Mouse (Mus musculus) forebrain, embryonic 12.5 days (tissue): ENCODE data around the gene Pi4k2b. TPM values are rescaled to one million over a fixed set of nuclear protein-coding genes. Genes with fewer than 3 reads are reported as not detected.
A peak's percentile ranks its signal among the peaks of the same experiment; 100 is the strongest.

ENCODE experiments used
- ATAC-seq: fragments of 200-750 bp; cut with Nextera tagmentation; 2 replicates; pipeline ENCODE4 v1.8.0; 2017; ENCODE audit warnings: moderate TSS enrichment; ENCODE audit not compliant: low FRiP score
- H3K27ac ChIP-seq: fragments of 300-500 bp; sonication (generic); 2 replicates; pipeline ENCODE4 v1.5.1; 2016; ENCODE audit warnings: mild to moderate bottlenecking
- H3K27me3 ChIP-seq: fragments of 300-500 bp; sonication (generic); 2 replicates; pipeline ENCODE4 v1.6.1; 2016; ENCODE audit warnings: mild to moderate bottlenecking
- H3K36me3 ChIP-seq: fragments of 300-500 bp; sonication (generic); replicated peaks from 2 replicates; pipeline ENCODE4 v1.6.1; 2016; ENCODE audit warnings: mild to moderate bottlenecking
- H3K4me1 ChIP-seq: fragments of 300-500 bp; sonication (generic); 2 replicates; pipeline ENCODE4 v1.6.1; 2016
- H3K4me2 ChIP-seq: fragments of 300-500 bp; sonication (generic); 2 replicates; pipeline ENCODE4 v1.6.1; 2016; ENCODE audit warnings: mild to moderate bottlenecking, moderate library complexity
- H3K4me3 ChIP-seq: fragments of 300-500 bp; sonication (generic); replicated peaks from 2 replicates; pipeline ENCODE4 v1.5.1; 2016; ENCODE audit warnings: mild to moderate bottlenecking
- H3K9ac ChIP-seq: fragments of 300-500 bp; sonication (generic); 2 replicates; pipeline ENCODE4 v1.6.1; 2016; ENCODE audit warnings: mild to moderate bottlenecking
- H3K9me3 ChIP-seq: fragments of 300-500 bp; sonication (generic); 2 replicates; pipeline ENCODE4 v1.6.1; 2016
- WGBS: fragments of 180-500 bp; shearing (Covaris S2); methylation state at CpG from one replicate; pipeline ENCODE4 v1.1.7; 2016; 5-methylcytosine and 5-hydroxymethylcytosine counted together
- polyA plus RNA-seq: library from polyadenylated mRNA; unstranded; fragments of >200 nt; fragmentation: Nextera tagmentation; extraction: Ambion mirVana; gene quantifications from 2 replicates; pipeline ENCODE4 v1.2.1, GENCODE M21; 2016

The Pi4k2b gene
- polyA plus RNA-seq, 1 experiment from 2014 or later = 19.2 TPM

DNA sequence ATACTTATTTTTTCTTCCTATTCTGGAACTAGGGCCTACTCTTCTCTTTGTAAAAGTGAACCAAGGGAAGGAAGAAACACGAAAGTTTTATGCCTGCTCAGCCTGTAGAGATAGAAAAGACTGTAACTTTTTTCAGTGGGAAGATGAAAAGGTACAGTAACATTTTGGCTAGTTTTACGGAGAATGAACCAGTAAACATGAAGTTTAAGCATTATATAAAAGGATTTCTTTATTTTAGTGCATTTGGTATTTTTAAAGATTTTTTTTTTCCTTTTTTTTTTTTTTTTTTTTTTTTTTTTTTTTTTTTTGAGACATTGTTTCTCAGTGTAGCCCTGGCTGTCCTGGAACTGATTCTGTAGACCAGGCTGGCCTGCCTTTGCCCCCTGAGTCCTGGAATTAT, 42.6 kb downstream of the Pi4k2b start:
- no peak for ATAC-seq
- H3K27me3 ChIP-seq = no peaks in the 10 kb centered on the region
- H3K27ac ChIP-seq = no peak overlapping the region
- H3K36me3 ChIP-seq = peaks cover 18% of the 10 kb centered on the region
- H3K9me3 ChIP-seq = no peaks in the 10 kb centered on the region
- peak overlapping the region; percentile 59 for H3K4me2 ChIP-seq
- no peaks in the 10 kb centered on the region; the same call in 1 of the 2 replicates for H3K4me1 ChIP-seq
- H3K4me3 ChIP-seq = peak overlapping the region; percentile 74; the same call in 1 of the 2 replicates
- H3K9ac ChIP-seq = no peak overlapping the region
- 73% methylated on average over 2 of the region's 2 CpGs for WGBS

DNA sequence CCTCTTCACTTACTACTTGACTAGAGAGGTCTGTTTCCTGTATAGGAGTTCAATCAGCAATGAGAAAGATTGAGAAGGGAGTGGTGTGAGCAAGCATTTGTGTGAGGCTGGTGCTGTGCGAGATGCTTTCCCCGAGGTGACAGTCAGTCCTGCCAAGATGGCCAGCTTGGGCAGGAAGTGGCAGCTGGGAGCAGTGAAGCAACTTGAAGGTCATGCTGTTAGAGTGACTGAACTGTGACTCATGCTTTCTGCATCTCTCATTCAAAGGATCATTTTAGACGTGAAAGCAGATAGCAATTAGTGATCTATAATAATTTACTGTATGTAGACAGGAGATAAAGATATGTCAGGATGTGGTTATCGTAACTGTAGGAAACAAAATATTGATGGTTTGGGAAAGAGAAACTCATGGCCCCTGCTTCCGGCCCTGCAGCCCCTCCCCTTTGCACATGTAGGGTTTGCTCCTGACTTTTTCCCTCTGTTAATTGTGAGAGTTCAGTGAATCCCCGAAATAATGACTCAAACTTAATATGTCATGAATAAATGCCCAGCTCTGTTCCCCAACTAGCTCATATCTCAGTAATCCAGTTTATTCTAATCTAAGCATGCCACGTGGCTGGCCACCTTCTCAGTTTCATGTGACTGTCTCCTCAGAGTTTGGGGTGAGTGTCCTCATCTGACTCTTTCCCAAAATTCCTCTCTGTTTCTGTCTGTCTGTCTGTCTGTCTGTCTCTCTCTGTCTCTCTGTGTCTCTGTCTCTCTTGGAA, 45.4 kb downstream of the Pi4k2b start:
- no peak for ATAC-seq
- no peaks in the 10 kb centered on the region; the same call in 1 of the 2 replicates for H3K4me1 ChIP-seq
- 93% methylated on average over 7 of the region's 7 CpGs for WGBS

DNA sequence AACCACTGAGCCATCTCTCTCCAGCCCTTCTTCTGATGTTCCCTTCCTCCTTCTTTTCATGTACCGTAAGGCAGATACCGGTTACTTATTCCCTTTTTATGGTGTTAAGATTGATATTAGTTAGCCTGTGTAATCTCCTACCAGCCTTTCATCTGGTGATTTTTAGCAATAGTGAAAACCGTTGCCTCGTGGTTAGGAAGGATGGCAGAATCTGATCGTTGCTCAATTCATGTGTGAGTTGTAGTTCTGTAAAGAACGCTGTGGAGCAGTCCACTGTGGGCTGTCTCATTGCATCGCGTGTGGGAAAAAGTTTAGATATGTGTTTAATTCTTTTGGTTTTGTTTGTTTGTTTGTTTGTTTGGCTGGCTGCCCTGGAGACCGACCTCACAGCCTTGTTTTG, 51.9 kb downstream of the Pi4k2b start:
- Histone ChIP-seq H3K27me3 (no peaks in the 10 kb centered on the region), H3K4me2 (no peak overlapping the region), H3K4me1 (no peaks in the 10 kb centered on the region), H3K9me3 (no peaks in the 10 kb centered on the region), H3K4me3 (no peak overlapping the region), H3K27ac (no peak overlapping the region), H3K9ac (no peak overlapping the region), H3K36me3 (peaks cover 31% of the 10 kb centered on the region)
- no peak for ATAC-seq
- 94% methylated on average over 9 of the region's 9 CpGs for WGBS

More for the DNA sequence above, 45.4 kb downstream of the Pi4k2b start:
- H3K36me3 ChIP-seq = peaks cover 23% of the 10 kb centered on the region
- no peaks in the 10 kb centered on the region for H3K9me3 ChIP-seq
- H3K9ac ChIP-seq = no peak overlapping the region
- no peak overlapping the region for H3K27ac ChIP-seq
- no peak overlapping the region for H3K4me2 ChIP-seq
- H3K4me3 ChIP-seq = no peak overlapping the region
- no peaks in the 10 kb centered on the region for H3K27me3 ChIP-seq

DNA sequence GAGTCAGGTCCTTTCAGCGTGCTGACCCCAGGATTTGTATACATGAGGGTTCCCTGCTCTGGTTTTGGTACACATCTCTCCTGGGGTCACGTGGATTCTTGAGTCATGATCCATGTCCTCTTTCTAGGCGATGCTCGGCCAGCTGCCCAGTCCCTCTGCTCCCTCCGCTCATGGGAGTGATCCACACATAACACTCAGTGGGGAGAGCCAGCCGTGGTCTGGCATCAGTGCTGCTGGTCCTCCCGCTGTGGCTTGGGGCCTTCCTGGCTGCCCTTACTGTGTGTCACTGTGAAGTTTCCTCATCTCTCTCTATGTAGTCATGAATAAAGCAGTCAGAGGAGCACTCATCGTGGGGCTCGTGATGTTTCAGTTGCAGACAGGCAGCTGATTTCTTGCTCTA, 52.7 kb downstream of the Pi4k2b start:
- Histone ChIP-seq H3K27ac (no peak overlapping the region), H3K36me3 (peaks cover 33% of the 10 kb centered on the region), H3K4me2 (no peak overlapping the region), H3K27me3 (no peaks in the 10 kb centered on the region), H3K9me3 (no peaks in the 10 kb centered on the region), H3K9ac (no peak overlapping the region), H3K4me1 (no peaks in the 10 kb centered on the region), H3K4me3 (no peak overlapping the region)
- WGBS = 93% methylated on average over 9 of the region's 9 CpGs
- no peak for ATAC-seq

DNA sequence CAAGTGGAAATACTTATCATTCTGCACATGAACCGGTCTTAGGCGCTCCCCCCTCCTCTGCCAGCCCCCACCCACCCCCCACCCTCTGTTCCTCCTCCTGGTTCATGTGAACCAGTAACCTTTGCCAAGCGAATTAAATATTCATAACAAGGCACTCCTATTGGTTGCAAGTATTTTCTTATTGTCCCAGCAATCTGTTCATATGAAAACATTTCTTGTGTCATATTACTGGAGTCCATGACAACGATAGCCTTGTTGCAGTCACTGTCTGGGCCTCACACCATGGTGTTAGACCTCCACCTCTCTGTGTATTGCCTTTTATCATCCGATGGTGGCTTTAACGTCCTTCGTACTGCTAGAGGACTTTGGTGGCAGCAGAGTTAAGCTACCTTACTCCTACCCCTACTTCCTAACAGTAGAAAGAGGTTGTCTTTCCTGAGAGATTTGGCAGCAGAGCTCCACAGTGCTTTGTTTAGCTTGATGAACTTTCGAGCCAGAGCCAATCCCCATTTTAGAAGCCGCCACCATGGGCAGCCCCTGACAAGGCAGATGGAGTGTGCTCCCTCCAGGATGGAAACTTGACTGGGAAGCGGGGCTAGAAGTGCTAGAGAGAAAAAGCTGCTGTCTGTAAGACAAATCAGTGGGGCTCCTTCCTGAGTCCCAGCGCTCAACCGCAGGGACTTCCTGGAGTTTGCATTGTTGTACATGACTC, 58.1 kb downstream of the Pi4k2b start:
- WGBS = 91% methylated on average over 12 of the region's 12 CpGs
- Histone ChIP-seq H3K36me3 (peaks cover 37% of the 10 kb centered on the region), H3K9ac (no peak overlapping the region)

DNA sequence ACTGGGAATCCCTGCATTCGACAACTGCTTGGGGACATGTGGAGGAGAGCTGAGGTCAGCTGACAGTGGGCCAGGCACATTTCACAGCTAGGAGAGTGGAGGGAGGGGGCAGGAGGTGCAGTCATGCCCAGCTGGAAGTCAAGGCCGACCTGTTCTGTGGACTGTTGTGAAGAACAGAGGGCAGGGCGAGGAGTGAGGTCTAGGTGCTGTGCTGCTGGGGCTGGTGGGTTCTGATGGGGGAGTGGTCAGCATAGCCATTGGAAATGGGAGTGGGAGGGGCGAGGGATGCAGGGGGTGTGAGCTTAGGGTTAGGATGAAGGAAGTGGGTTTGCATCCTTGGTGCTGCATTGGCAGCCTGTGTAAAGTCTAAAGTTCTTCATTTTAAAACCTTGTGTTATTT, 64.4 kb downstream of the Pi4k2b start:
- H3K9ac ChIP-seq = no peak overlapping the region
- no peaks in the 10 kb centered on the region for H3K9me3 ChIP-seq
- H3K4me3 ChIP-seq = no peak overlapping the region
- no peaks in the 10 kb centered on the region for H3K27me3 ChIP-seq
- no peaks in the 10 kb centered on the region for H3K4me1 ChIP-seq
- H3K36me3 ChIP-seq = peaks cover 17% of the 10 kb centered on the region
- no peak for ATAC-seq
- 80% methylated on average over 4 of the region's 4 CpGs for WGBS
- H3K4me2 ChIP-seq = no peak overlapping the region
- no peak overlapping the region for H3K27ac ChIP-seq

More for the DNA sequence above, 58.1 kb downstream of the Pi4k2b start:
- Histone ChIP-seq H3K27ac (no peak overlapping the region), H3K9me3 (no peaks in the 10 kb centered on the region), H3K27me3 (no peaks in the 10 kb centered on the region), H3K4me1 (no peaks in the 10 kb centered on the region), H3K4me3 (no peak overlapping the region), H3K4me2 (no peak overlapping the region)
- ATAC-seq = no peak

DNA sequence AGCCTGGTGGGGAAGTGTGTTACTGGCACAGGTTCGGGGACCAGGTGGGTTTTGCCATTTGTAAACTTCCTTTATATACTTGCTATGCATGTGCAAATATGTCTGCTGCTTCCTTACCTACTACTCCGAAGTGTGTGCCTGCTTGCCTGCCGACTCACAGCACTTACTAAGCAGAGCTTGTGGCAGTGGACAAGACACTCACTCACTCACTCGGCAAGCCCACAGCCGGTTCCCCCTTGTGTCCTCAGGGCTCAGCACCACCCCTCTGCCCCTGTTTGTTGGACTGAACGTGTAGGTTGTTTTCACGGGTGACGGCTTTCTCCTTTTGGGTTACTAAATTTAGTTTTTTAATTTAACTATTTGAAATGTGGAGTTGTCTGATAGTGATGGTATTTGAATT, 65.0 kb downstream of the Pi4k2b start:
- no peak overlapping the region for H3K4me3 ChIP-seq
- no peak for ATAC-seq
- no peak overlapping the region for H3K27ac ChIP-seq
- no peak overlapping the region for H3K9ac ChIP-seq
- H3K9me3 ChIP-seq = no peaks in the 10 kb centered on the region
- H3K4me2 ChIP-seq = no peak overlapping the region
- H3K27me3 ChIP-seq = no peaks in the 10 kb centered on the region
- 88% methylated on average over 8 of the region's 8 CpGs for WGBS
- peaks cover 17% of the 10 kb centered on the region for H3K36me3 ChIP-seq
- H3K4me1 ChIP-seq = no peaks in the 10 kb centered on the region

DNA sequence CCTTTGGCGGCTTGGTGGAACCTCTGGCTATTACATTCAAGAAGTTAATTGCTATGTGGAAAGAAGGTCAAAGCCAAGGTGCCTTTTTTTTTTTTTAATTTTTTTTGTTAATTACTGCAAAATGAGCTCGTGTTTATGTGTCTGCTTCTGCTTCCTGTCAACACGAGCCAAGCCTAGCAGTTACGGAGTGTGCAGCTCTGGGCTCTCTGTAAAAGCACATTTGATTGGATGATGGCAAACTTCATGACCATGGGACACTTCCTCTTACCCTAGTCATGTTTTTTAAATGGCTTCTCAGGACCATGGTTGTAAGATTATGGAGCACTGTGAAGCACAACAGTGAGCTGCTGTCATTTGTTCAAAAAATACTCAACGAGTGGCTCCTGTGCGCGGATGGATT, 65.7 kb downstream of the Pi4k2b start:
- H3K9me3 ChIP-seq = no peaks in the 10 kb centered on the region
- no peak overlapping the region for H3K9ac ChIP-seq
- H3K4me3 ChIP-seq = no peak overlapping the region
- 90% methylated on average over 7 of the region's 7 CpGs for WGBS
- no peak for ATAC-seq
- peaks cover 17% of the 10 kb centered on the region for H3K36me3 ChIP-seq
- H3K4me2 ChIP-seq = no peak overlapping the region
- no peaks in the 10 kb centered on the region for H3K27me3 ChIP-seq
- H3K4me1 ChIP-seq = no peaks in the 10 kb centered on the region
- no peak overlapping the region for H3K27ac ChIP-seq

DNA sequence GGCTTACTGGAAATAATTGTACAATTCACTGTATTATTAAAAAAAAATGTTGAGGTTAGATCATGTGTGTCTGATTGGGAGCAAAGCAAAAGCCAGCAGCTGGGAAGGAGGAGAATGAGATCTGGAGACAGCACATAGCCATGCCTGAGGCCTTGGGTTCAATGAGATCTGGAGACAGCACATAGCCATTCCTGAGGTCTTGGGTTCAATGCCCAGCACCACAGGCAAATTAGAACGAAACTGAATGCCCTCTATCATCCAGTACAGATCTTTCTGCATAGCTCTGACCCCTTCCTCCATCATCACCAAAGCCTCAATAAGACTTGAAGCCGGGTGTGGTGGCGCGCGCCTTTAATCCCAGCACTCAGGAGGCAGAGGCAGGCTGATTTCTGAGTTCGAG, 69.1 kb downstream of the Pi4k2b start:
- Histone ChIP-seq H3K27ac (no peak overlapping the region), H3K27me3 (no peaks in the 10 kb centered on the region), H3K4me3 (no peak overlapping the region), H3K4me1 (no peaks in the 10 kb centered on the region), H3K9me3 (no peaks in the 10 kb centered on the region), H3K9ac (no peak overlapping the region), H3K4me2 (no peak overlapping the region), H3K36me3 (peaks cover 33% of the 10 kb centered on the region)
- ATAC-seq = no peak
- 95% methylated on average over 6 of the region's 6 CpGs for WGBS

DNA sequence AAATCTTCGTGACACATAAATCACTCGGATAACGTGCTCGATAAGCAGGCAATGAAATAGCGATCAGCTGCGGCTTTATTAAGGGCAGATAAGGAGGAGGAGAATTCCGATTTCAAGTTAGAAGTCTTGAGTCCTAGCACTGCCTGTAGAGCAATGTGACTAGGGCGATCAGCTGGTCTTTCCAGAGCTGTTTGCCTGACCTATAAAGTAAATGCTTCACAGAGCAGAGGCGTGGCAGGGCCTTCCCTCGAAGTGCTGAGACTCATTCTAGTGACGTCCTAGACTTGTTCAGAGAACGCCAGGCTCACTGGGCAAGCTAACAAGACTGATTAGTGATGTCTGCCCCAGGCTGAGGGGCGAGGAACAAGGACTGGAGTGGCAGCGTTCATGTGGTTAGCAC, 69.7 kb downstream of the Pi4k2b start:
- H3K36me3 ChIP-seq = peaks cover 33% of the 10 kb centered on the region
- 93% methylated on average over 14 of the region's 14 CpGs for WGBS

DNA sequence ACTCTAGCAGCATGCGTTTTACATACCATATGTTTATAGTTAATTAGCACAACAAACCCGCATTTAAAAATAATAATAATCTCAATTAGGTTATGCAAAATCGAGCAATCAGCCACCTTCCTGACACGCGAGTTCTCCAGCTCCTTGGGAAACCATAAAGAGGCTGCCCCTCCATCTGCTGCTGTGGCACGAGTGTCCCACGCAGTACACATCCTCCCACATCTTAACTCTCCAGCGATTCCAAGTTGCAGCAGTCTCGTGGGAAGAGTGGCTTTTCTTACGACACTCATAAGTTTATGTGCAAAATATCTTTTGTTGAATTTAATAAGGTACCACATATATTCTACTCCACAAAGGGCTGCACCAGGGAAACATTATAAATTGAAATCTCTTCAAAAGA, 71.1 kb downstream of the Pi4k2b start:
- no peaks in the 10 kb centered on the region for H3K4me1 ChIP-seq
- H3K27ac ChIP-seq = no peak overlapping the region
- 88% methylated on average over 10 of the region's 10 CpGs for WGBS
- H3K27me3 ChIP-seq = no peaks in the 10 kb centered on the region
- no peak overlapping the region for H3K4me3 ChIP-seq
- H3K9ac ChIP-seq = no peak overlapping the region
- no peak for ATAC-seq
- no peak overlapping the region for H3K4me2 ChIP-seq
- H3K9me3 ChIP-seq = no peaks in the 10 kb centered on the region
- peaks cover 41% of the 10 kb centered on the region for H3K36me3 ChIP-seq

More for the DNA sequence above, 69.7 kb downstream of the Pi4k2b start:
- Histone ChIP-seq H3K9me3 (no peaks in the 10 kb centered on the region), H3K4me2 (no peak overlapping the region), H3K9ac (no peak overlapping the region), H3K27me3 (no peaks in the 10 kb centered on the region), H3K4me3 (no peak overlapping the region), H3K4me1 (no peaks in the 10 kb centered on the region), H3K27ac (no peak overlapping the region)
- no peak for ATAC-seq

DNA sequence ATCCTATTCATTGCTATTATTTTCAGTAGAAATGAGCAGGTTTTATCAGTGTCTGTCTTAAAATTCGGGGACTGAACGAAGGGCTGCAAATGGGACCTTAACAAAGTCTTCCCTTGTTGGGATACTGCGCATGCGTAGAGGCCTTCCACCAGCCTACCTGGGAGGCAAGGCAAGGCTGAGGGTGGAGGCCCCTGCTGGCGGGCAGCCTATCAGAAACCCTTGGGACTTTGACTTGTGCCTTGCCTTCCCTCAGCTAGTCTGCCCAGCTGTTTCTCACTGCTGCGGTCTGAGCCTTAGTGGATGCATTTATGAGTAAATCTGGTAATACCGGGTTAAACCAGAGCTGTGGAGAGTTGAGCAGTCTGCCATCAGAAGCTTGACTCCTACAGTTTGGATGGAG, 71.9 kb downstream of the Pi4k2b start:
- Histone ChIP-seq H3K9ac (no peak overlapping the region), H3K36me3 (peaks cover 40% of the 10 kb centered on the region), H3K27ac (no peak overlapping the region), H3K4me1 (no peaks in the 10 kb centered on the region), H3K4me3 (no peak overlapping the region), H3K9me3 (no peaks in the 10 kb centered on the region), H3K4me2 (no peak overlapping the region), H3K27me3 (no peaks in the 10 kb centered on the region)
- ATAC-seq = no peak
- 91% methylated on average over 7 of the region's 7 CpGs for WGBS

DNA sequence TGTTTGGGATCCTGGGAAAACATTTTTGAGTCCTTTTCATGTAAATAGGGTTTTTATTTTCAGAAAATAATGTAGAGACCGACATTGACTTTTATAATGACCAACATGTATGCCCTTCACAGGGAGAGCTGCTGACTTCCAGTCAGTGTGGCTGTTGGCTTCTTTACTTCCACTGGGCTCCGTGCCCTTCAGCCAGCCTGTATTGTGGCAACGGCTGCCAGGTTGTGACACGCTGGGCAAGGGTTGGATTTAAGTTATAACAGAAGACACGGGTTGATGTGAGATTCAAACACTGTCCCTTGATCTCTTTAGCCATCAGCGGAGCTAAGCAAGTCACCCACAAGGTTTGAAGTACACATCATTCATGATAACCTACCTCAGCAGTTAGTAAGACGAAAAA, 77.3 kb downstream of the Pi4k2b start:
- Histone ChIP-seq H3K27me3 (no peaks in the 10 kb centered on the region), H3K9ac (no peak overlapping the region), H3K4me3 (no peak overlapping the region), H3K9me3 (no peaks in the 10 kb centered on the region), H3K4me2 (no peak overlapping the region), H3K36me3 (peaks cover 39% of the 10 kb centered on the region), H3K27ac (no peak overlapping the region), H3K4me1 (no peaks in the 10 kb centered on the region)
- no peak for ATAC-seq
- WGBS = 94% methylated on average over 7 of the region's 7 CpGs
